Mouse (Mus musculus): ENCODE results near the gene Zfp697. TPM values are rescaled to one million over a fixed set of nuclear protein-coding genes. Genes with fewer than 3 reads are reported as not detected.
A peak's percentile ranks its signal among the peaks of the same experiment; 100 is the strongest.
"Not testable (repeated sequence)": the region's sequence is repeated elsewhere in the genome, so short reads cannot be mapped to it uniquely, and the experiment has no call there.

Gene Zfp697
- polyA plus RNA-seq, 1 experiment from 2014 or later: 16.4 TPM

DNA sequence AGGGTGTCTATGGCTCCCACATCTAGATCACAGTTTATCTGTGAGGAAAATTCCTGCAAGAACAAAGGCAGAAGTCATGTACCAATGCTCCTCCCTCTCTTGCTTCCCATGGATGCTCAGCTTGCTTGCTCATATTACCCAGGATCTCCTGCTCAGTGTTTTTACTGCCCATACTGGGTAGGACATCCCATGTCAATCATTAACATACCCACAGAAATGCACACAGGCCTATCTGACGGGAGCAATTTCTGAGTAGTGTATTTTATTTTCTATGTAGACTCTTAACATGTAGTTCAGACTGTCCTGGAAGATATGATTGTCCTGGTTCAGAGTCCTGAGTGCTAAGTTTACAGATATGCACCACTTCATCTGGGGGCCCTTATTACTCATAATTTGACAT, 199.9 kb downstream of the Zfp697 start:
- not testable (repeated sequence) for H3K4me2 ChIP-seq (replicated peaks; ENCODE audit: low read depth, low read length); H3K4me1 ChIP-seq (ENCODE audit: insufficient read depth, low read length); H3K9me3 ChIP-seq (ENCODE audit: low read length); ATAC-seq (ENCODE audit: low FRiP score, low TSS enrichment); H3K36me3 ChIP-seq (ENCODE audit: insufficient read depth, low read length); H3K27me3 ChIP-seq (ENCODE audit: insufficient read depth, low read length); H3K9ac ChIP-seq (replicated peaks; ENCODE audit: low read length); H3K4me3 ChIP-seq (ENCODE audit: low read length); H3K27ac ChIP-seq (ENCODE audit: low read length)
- WGBS: no CpG with 5 or more reads among the region's 1 CpGs

DNA sequence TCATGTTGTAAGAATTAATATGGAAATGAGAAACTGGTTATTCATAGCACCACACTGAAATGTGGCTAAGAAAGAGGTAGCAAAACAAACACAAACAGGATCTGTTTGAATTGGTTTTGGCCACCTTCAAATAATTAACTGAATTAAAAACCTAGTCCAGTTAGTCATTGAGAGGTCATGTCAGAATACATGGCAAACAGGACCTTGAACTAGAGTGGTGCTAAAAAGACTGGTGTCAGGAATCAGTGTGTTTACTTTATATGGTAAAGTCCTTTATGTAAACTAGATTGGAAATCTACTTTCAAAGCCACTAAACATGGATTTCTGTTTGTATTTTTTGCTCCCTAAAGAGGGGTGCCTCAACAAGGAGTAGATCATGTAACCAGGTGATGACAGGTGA, 200.4 kb downstream of the Zfp697 start:
- H3K9ac ChIP-seq (replicated peaks; ENCODE audit: low read length); H3K27me3 ChIP-seq (ENCODE audit: insufficient read depth, low read length); H3K4me3 ChIP-seq (ENCODE audit: low read length); H3K27ac ChIP-seq (ENCODE audit: low read length); H3K36me3 ChIP-seq (ENCODE audit: insufficient read depth, low read length); H3K9me3 ChIP-seq (ENCODE audit: low read length); H3K4me1 ChIP-seq (ENCODE audit: insufficient read depth, low read length); H3K4me2 ChIP-seq (replicated peaks; ENCODE audit: low read depth, low read length): not testable (repeated sequence)
- ATAC-seq (ENCODE audit: low FRiP score, low TSS enrichment): peak; percentile 51; the same call in 1 of the 2 replicates

DNA sequence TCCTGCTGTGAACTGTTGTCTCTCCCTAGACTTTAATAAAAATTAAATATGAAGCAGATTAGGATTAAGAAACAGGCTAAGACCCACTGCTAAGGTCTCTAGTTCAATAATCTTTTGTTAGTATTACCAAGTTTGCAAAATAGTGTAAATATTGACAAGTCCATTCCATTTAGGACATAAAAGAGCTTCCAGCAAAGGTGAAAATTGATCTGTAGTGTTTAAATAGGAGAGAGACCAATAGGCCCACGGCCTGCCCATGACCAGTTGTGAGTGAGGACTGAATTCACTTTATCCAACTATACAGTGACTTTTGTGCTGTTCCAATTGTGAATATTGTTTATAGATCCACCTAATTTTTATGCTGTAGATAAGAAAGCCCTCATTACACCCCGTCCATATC, 205.5 kb downstream of the Zfp697 start:
- no peak for ATAC-seq (ENCODE audit: low FRiP score, low TSS enrichment)
- H3K36me3 ChIP-seq (ENCODE audit: insufficient read depth, low read length): no peaks in the 10 kb centered on the region
- H3K27ac ChIP-seq (ENCODE audit: low read length): no peak overlapping the region
- H3K9me3 ChIP-seq (ENCODE audit: low read length): no peaks in the 10 kb centered on the region
- no peak overlapping the region for H3K9ac ChIP-seq (replicated peaks; ENCODE audit: low read length)
- no peak overlapping the region for H3K4me2 ChIP-seq (replicated peaks; ENCODE audit: low read depth, low read length)
- no peaks in the 10 kb centered on the region for H3K4me1 ChIP-seq (ENCODE audit: insufficient read depth, low read length)
- WGBS: 86% methylated on average over 2 of the region's 2 CpGs
- no peak overlapping the region for H3K4me3 ChIP-seq (ENCODE audit: low read length)
- H3K27me3 ChIP-seq (ENCODE audit: insufficient read depth, low read length): no peaks in the 10 kb centered on the region

DNA sequence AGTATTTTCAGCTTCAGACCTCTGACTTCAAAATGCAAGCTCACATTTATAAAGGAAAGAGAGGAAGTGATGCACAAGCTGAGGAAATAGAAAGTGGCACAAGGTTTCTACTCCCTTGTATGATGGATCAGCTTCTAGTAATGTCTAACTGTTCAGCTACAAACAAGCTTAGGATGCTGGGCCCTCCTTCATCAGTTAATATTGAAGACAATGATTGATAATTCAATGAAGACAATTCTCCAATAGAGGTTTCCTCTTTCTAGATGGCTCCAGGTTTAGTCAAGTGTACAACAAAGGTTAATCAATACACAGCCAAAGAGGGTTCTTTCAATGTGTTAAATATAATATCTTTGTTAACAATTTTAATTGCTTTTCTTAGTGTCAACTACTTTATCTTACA, 206.4 kb downstream of the Zfp697 start, which contains the start of gene Gm10681:
Gene Gm10681, minus strand, starts transcription at position 101 of the 400 bp plus-strand sequence.
- Histone ChIP-seq H3K9ac (replicated peaks; ENCODE audit: low read length) (no peak within 1 kb of the TSS), H3K4me1 (ENCODE audit: insufficient read depth, low read length) (no peaks in the 10 kb centered on the region), H3K9me3 (ENCODE audit: low read length) (no peaks in the 10 kb centered on the region), H3K27ac (ENCODE audit: low read length) (no peak within 1 kb of the TSS), H3K27me3 (ENCODE audit: insufficient read depth, low read length) (no peaks in the 10 kb centered on the region), H3K36me3 (ENCODE audit: insufficient read depth, low read length) (no peaks in the 10 kb centered on the region), H3K4me2 (replicated peaks; ENCODE audit: low read depth, low read length) (no peak within 1 kb of the TSS), H3K4me3 (ENCODE audit: low read length) (no peak within 1 kb of the TSS)
- ATAC-seq (ENCODE audit: low FRiP score, low TSS enrichment): no peak

DNA sequence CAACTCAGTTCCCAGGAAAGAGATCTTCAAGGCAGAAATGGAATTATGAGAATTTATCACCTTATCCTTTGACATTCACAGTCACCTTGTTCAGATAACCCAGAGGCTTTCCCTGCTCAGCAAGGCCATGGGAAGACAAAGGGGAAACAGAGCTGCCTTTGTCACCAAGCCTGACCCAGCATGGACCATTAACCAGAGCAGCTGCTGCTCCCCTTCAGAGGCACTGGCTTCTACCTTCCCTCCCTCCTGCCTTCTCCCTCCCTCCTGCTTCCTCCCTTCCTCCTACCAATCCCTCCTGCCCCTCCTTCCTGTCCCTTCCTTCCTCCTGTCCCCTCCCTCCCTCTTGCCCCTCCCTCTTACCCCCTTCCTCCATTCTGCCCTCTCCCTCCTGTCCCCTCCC, 231.3 kb downstream of the Zfp697 start:
- not testable (repeated sequence) for H3K36me3 ChIP-seq (ENCODE audit: insufficient read depth, low read length); H3K27ac ChIP-seq (ENCODE audit: low read length); H3K4me2 ChIP-seq (replicated peaks; ENCODE audit: low read depth, low read length); H3K4me1 ChIP-seq (ENCODE audit: insufficient read depth, low read length); H3K9me3 ChIP-seq (ENCODE audit: low read length); H3K27me3 ChIP-seq (ENCODE audit: insufficient read depth, low read length); H3K9ac ChIP-seq (replicated peaks; ENCODE audit: low read length); H3K4me3 ChIP-seq (ENCODE audit: low read length)
- ATAC-seq (ENCODE audit: low FRiP score, low TSS enrichment): peak; percentile 82

- Histone ChIP-seq H3K4me2 (replicated peaks; ENCODE audit: low read depth, low read length) (no peak overlapping the region), H3K9me3 (ENCODE audit: low read length) (no peaks in the 10 kb centered on the region), H3K9ac (replicated peaks; ENCODE audit: low read length) (no peak overlapping the region), H3K27ac (ENCODE audit: low read length) (peak overlapping the region; percentile 51; the same call in 1 of the 2 replicates), H3K4me1 (ENCODE audit: insufficient read depth, low read length) (no peaks in the 10 kb centered on the region), H3K36me3 (ENCODE audit: insufficient read depth, low read length) (no peaks in the 10 kb centered on the region), H3K27me3 (ENCODE audit: insufficient read depth, low read length) (no peaks in the 10 kb centered on the region), H3K4me3 (ENCODE audit: low read length) (no peak overlapping the region)
- peak; percentile 47; the same call in 1 of the 2 replicates for ATAC-seq (ENCODE audit: low FRiP score, low TSS enrichment)
Observed at GRCm38 (mm10) chr3:98613963-98614362, 231.7 kb downstream of the Zfp697 start.

DNA sequence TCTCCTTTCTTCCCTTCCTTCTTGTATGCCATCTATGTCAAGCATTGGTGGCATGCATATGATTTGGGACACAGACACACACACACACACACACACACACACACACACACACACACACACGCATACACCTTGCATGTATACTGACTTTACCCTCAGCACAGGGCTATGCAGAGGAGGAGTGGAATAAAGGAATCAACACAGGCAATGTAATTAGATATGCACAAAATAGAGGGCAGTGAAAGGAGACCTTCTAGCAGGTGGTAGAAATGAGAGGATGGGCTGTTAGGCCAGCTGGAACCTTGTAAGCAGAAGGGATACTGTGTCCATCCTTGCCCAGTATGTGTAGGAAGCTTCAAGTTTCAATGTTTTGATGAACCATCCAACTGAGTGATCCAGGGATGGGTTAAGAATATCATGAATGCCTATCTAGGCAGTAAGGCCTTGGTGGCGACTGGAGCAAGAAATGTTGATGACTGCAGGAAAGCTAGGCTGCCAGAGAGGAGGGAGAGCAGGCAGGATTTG, 232.2 kb downstream of the Zfp697 start:
- 34% methylated on average over 2 of the region's 2 CpGs for WGBS
- H3K36me3 ChIP-seq (ENCODE audit: insufficient read depth, low read length); H3K4me3 ChIP-seq (ENCODE audit: low read length); H3K27me3 ChIP-seq (ENCODE audit: insufficient read depth, low read length); H3K4me2 ChIP-seq (replicated peaks; ENCODE audit: low read depth, low read length); H3K4me1 ChIP-seq (ENCODE audit: insufficient read depth, low read length); H3K9me3 ChIP-seq (ENCODE audit: low read length); H3K9ac ChIP-seq (replicated peaks; ENCODE audit: low read length): not testable (repeated sequence)
- peak overlapping the region; percentile 51; the same call in 1 of the 2 replicates for H3K27ac ChIP-seq (ENCODE audit: low read length)
- peak; percentile 86 for ATAC-seq (ENCODE audit: low FRiP score, low TSS enrichment)

DNA sequence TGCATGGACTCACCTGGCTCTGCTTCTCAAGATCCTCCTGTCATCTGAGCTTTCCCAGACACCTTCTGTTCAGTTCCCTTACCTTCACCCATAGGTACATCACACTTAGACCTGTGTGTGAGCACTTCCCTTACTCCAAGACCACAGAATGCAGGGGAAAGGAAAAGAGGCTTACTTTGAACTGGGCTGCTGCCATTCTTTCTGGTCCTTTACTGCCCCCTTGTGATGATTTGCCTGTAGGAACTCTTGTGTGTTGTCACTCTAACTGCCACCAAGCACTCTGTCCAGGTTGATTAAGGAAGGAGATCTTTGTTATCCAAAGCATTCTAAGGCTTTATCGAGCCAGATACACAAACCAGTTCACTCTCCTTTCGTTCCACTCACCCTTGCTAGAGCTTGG, 234.0 kb downstream of the Zfp697 start:
- WGBS: 21% methylated on average over 2 of the region's 2 CpGs
- H3K4me2 ChIP-seq (replicated peaks; ENCODE audit: low read depth, low read length); H3K4me3 ChIP-seq (ENCODE audit: low read length); H3K27ac ChIP-seq (ENCODE audit: low read length); H3K27me3 ChIP-seq (ENCODE audit: insufficient read depth, low read length); H3K36me3 ChIP-seq (ENCODE audit: insufficient read depth, low read length); H3K4me1 ChIP-seq (ENCODE audit: insufficient read depth, low read length); H3K9ac ChIP-seq (replicated peaks; ENCODE audit: low read length); H3K9me3 ChIP-seq (ENCODE audit: low read length): not testable (repeated sequence)
- peak; percentile 32; the same call in 1 of the 2 replicates for ATAC-seq (ENCODE audit: low FRiP score, low TSS enrichment)

- not testable (repeated sequence) for H3K4me1 ChIP-seq (ENCODE audit: insufficient read depth, low read length)
Observed at GRCm38 (mm10) chr3:98616786-98617185, 234.5 kb downstream of the Zfp697 start.

GRCm38 (mm10) chr3:98629633-98630032, 247.4 kb downstream of the Zfp697 start:
- no peak for ATAC-seq (ENCODE audit: low FRiP score, low TSS enrichment)
- H3K27ac ChIP-seq (ENCODE audit: low read length): no peak overlapping the region
- H3K9me3 ChIP-seq (ENCODE audit: low read length): no peaks in the 10 kb centered on the region
- no peaks in the 10 kb centered on the region for H3K36me3 ChIP-seq (ENCODE audit: insufficient read depth, low read length)
- H3K9ac ChIP-seq (replicated peaks; ENCODE audit: low read length): no peak overlapping the region
- WGBS: 86% methylated on average over 3 of the region's 3 CpGs
- H3K4me1 ChIP-seq (ENCODE audit: insufficient read depth, low read length): no peaks in the 10 kb centered on the region
- no peaks in the 10 kb centered on the region for H3K27me3 ChIP-seq (ENCODE audit: insufficient read depth, low read length)
- no peak overlapping the region for H3K4me2 ChIP-seq (replicated peaks; ENCODE audit: low read depth, low read length)
- H3K4me3 ChIP-seq (ENCODE audit: low read length): no peak overlapping the region

More at GRCm38 (mm10) chr3:98616786-98617185, 234.5 kb downstream of the Zfp697 start:
- H3K4me3 ChIP-seq (ENCODE audit: low read length); H3K9ac ChIP-seq (replicated peaks; ENCODE audit: low read length); H3K27me3 ChIP-seq (ENCODE audit: insufficient read depth, low read length); H3K27ac ChIP-seq (ENCODE audit: low read length); H3K4me2 ChIP-seq (replicated peaks; ENCODE audit: low read depth, low read length); ATAC-seq (ENCODE audit: low FRiP score, low TSS enrichment); H3K9me3 ChIP-seq (ENCODE audit: low read length); H3K36me3 ChIP-seq (ENCODE audit: insufficient read depth, low read length): not testable (repeated sequence)
- WGBS: 75% methylated on average over 1 of the region's 1 CpGs

- no peaks in the 10 kb centered on the region for H3K36me3 ChIP-seq (ENCODE audit: insufficient read depth, low read length)
- no peak within 1 kb of the TSS for H3K9ac ChIP-seq (replicated peaks; ENCODE audit: low read length)
- no peak within 1 kb of the TSS for H3K4me3 ChIP-seq (ENCODE audit: low read length)
Observed at GRCm38 (mm10) chr3:98630152-98630551, 247.9 kb downstream of the Zfp697 start, which contains the start of gene Hsd3b5. Hsd3b5 (minus strand) TSS chr3:98630252.

More at GRCm38 (mm10) chr3:98630152-98630551, 247.9 kb downstream of the Zfp697 start, which contains the start of gene Hsd3b5:
- no peaks in the 10 kb centered on the region for H3K9me3 ChIP-seq (ENCODE audit: low read length)
- no peak for ATAC-seq (ENCODE audit: low FRiP score, low TSS enrichment)
- no peaks in the 10 kb centered on the region for H3K4me1 ChIP-seq (ENCODE audit: insufficient read depth, low read length)
- H3K4me2 ChIP-seq (replicated peaks; ENCODE audit: low read depth, low read length): no peak within 1 kb of the TSS
- no peaks in the 10 kb centered on the region for H3K27me3 ChIP-seq (ENCODE audit: insufficient read depth, low read length)
- no peak within 1 kb of the TSS for H3K27ac ChIP-seq (ENCODE audit: low read length)
